Mouse (Mus musculus) myocyte (in vitro differentiated cells): ENCODE measurements around the gene Mia.

ENCODE experiments used
- CEBPB ChIP-seq: IDR thresholded peaks from 2 replicates; pipeline ENCODE4 v1.6.1; 2011; ENCODE audit warnings: mild to moderate bottlenecking, moderate library complexity; ENCODE audit not compliant: poor library complexity, insufficient read depth, severe bottlenecking
- E2F4 ChIP-seq: IDR thresholded peaks from one replicate; pipeline ENCODE4 v1.6.1; 2011; ENCODE audit warnings: mild to moderate bottlenecking, control low read depth, moderate library complexity; ENCODE audit not compliant: insufficient read depth
- MAX ChIP-seq: IDR thresholded peaks from one replicate; pipeline ENCODE4 v1.6.1; 2011; ENCODE audit warnings: low read depth, mild to moderate bottlenecking, control low read depth
- MYOD1 ChIP-seq, 3 experiments: IDR thresholded peaks; one replicate each; pipeline ENCODE4 v1.6.1; 2011; ENCODE audit warnings: control low read depth in 2 of 3, low read depth in 2 of 3, mild to moderate bottlenecking in 2 of 3, moderate library complexity in 1 of 3; ENCODE audit not compliant: insufficient read length in 2 of 3, control insufficient read depth in 1 of 3
- MYOG ChIP-seq, 3 experiments: IDR thresholded peaks; one replicate each; pipeline ENCODE4 v1.6.1; 2011; ENCODE audit warnings: control low read depth in 2 of 3, low read depth in 2 of 3, mild to moderate bottlenecking in 2 of 3; ENCODE audit not compliant: insufficient read length in 2 of 3, control insufficient read depth in 1 of 3, insufficient read depth in 1 of 3
- POLR2A ChIP-seq: IDR thresholded peaks from one replicate; pipeline ENCODE4 v1.6.1; 2011; ENCODE audit warnings: low read depth, mild to moderate bottlenecking, control low read depth, moderate library complexity; ENCODE audit not compliant: insufficient read length
- SRF ChIP-seq: IDR thresholded peaks from one replicate; pipeline ENCODE4 v1.6.1; 2011; ENCODE audit warnings: low read depth; ENCODE audit not compliant: control insufficient read depth, insufficient read length
- USF1 ChIP-seq: IDR thresholded peaks from one replicate; pipeline ENCODE4 v1.6.1; 2011; ENCODE audit warnings: low read depth, mild to moderate bottlenecking, control low read depth, moderate library complexity

DNA sequence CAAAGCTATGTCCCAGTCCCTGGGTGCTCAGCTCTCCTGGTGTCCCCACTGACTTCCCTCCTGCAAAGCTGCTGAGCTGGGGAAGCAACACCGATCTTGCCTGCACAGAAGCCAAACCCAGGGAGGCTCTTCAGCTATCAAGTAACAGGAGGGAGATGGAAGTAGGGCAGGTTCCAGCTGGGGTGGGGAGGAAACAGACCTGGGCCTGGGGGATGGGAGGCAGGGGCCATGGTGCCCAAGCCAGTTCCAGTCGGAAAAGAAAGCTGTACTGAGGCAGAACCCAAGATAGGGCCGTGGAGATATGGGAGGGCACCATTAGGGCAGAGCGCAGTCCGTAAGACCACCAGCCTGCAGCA lies 17.5 kb downstream of the Mia start:
- no peak for TF ChIP-seq POLR2A
- TF ChIP-seq MYOG (IDR thresholded peaks at IDR 0.05; ENCODE audit: control insufficient read depth in 1 of 3, insufficient read depth in 1 of 3, insufficient read length in 2 of 3, low read depth in 2 of 3) = no peak
- TF ChIP-seq CEBPB = no peak
- no peak for TF ChIP-seq USF1
- no peak for TF ChIP-seq MYOD1 (IDR thresholded peaks at IDR 0.05; ENCODE audit: control insufficient read depth in 1 of 3, insufficient read length in 2 of 3, low read depth in 2 of 3)
- TF ChIP-seq E2F4 = no peak
- no peak for TF ChIP-seq MAX
- no peak for TF ChIP-seq SRF
